Mouse (Mus musculus): ENCODE data around the gene Dock2.
A peak's percentile ranks its signal among the peaks of the same experiment; 100 is the strongest.

The Dock2 gene

GRCm38 (mm10) chr11:34424546-34424945 is 359.1 kb downstream of the Dock2 start:
- DNase-seq (ENCODE audit: inconsistent ontology term) = no peak

GRCm38 (mm10) chr11:34421061-34421460 is 362.6 kb downstream of the Dock2 start:
- DNase-seq (ENCODE audit: inconsistent ontology term) = no peak

- no peak for DNase-seq (ENCODE audit: inconsistent ontology term)
Measured at GRCm38 (mm10) chr11:34416619-34416979, 367.1 kb downstream of the Dock2 start.

- no peak for DNase-seq (ENCODE audit: inconsistent ontology term)
Measured at GRCm38 (mm10) chr11:34415884-34416618, 367.6 kb downstream of the Dock2 start.

GRCm38 (mm10) chr11:34406850-34407249 is 376.8 kb downstream of the Dock2 start:
- no peak for DNase-seq (ENCODE audit: inconsistent ontology term)

GRCm38 (mm10) chr11:34406309-34406708 is 377.4 kb downstream of the Dock2 start:
- DNase-seq (ENCODE audit: inconsistent ontology term) = no peak

GRCm38 (mm10) chr11:34405311-34405710 is 378.4 kb downstream of the Dock2 start:
- no peak for DNase-seq (ENCODE audit: inconsistent ontology term)

GRCm38 (mm10) chr11:34401343-34401742 is 382.3 kb downstream of the Dock2 start:
- DNase-seq (ENCODE audit: inconsistent ontology term) = no peak

- DNase-seq (ENCODE audit: inconsistent ontology term) = no peak
Measured at GRCm38 (mm10) chr11:34398555-34398954, 385.1 kb downstream of the Dock2 start.

GRCm38 (mm10) chr11:34397661-34398060 is 386.0 kb downstream of the Dock2 start:
- no peak for DNase-seq (ENCODE audit: inconsistent ontology term)

- no peak for DNase-seq (ENCODE audit: inconsistent ontology term)
Measured at GRCm38 (mm10) chr11:34395802-34396201, 387.9 kb downstream of the Dock2 start.

- DNase-seq (ENCODE audit: inconsistent ontology term) = peak; percentile 62
Measured at GRCm38 (mm10) chr11:34392105-34392504, 391.6 kb downstream of the Dock2 start.

GRCm38 (mm10) chr11:34389261-34390116 is 394.2 kb downstream of the Dock2 start:
- no peak for DNase-seq (ENCODE audit: inconsistent ontology term)

- DNase-seq (ENCODE audit: inconsistent ontology term) = no peak
Measured at GRCm38 (mm10) chr11:34385001-34385688, 398.5 kb downstream of the Dock2 start.

- no peak for DNase-seq (ENCODE audit: inconsistent ontology term)
Measured at GRCm38 (mm10) chr11:34384178-34384577, 399.5 kb downstream of the Dock2 start.

- no peak for DNase-seq (ENCODE audit: inconsistent ontology term)
Measured at GRCm38 (mm10) chr11:34383501-34383900, 400.2 kb downstream of the Dock2 start.

GRCm38 (mm10) chr11:34377649-34378048 is 406.0 kb downstream of the Dock2 start:
- DNase-seq (ENCODE audit: inconsistent ontology term) = no peak

GRCm38 (mm10) chr11:34375557-34375956 is 408.1 kb downstream of the Dock2 start:
- no peak for DNase-seq (ENCODE audit: inconsistent ontology term)

- DNase-seq (ENCODE audit: inconsistent ontology term) = no peak
Measured at GRCm38 (mm10) chr11:34372224-34372623, 411.5 kb downstream of the Dock2 start.

GRCm38 (mm10) chr11:34356109-34356508 is 427.6 kb downstream of the Dock2 start:
- DNase-seq (ENCODE audit: inconsistent ontology term) = no peak

- no peak for DNase-seq (ENCODE audit: inconsistent ontology term)
Measured at GRCm38 (mm10) chr11:34355406-34355805, 428.3 kb downstream of the Dock2 start.

GRCm38 (mm10) chr11:34349453-34350056 is 434.1 kb downstream of the Dock2 start:
- DNase-seq (ENCODE audit: inconsistent ontology term) = no peak

Data from Muller cell, postnatal 12 days (primary cell).